Mouse (Mus musculus) thymus, adult 2 months (tissue): ENCODE measurements around the gene Stk38l.
"Not testable (repeated sequence)": the region's sequence is repeated elsewhere in the genome, so short reads cannot be mapped to it uniquely, and the experiment has no call there.

Experiments
- CTCF ChIP-seq: fragments of 200-500 bp; IDR thresholded peaks from 2 replicates; pipeline ENCODE4 v1.5.1; 2012; ENCODE audit warnings: mild to moderate bottlenecking, control low read depth, low read length, moderate library complexity, borderline replicate concordance; ENCODE audit not compliant: control insufficient read depth, poor library complexity, insufficient read depth; ENCODE audit errors: extremely low read depth
- POLR2A ChIP-seq: fragments of 200-500 bp; IDR thresholded peaks from 2 replicates; pipeline ENCODE4 v1.6.1; 2012; ENCODE audit warnings: mild to moderate bottlenecking, low read length, control low read depth, moderate library complexity; ENCODE audit not compliant: control insufficient read depth, poor library complexity, insufficient read depth; ENCODE audit errors: extremely low read depth

DNA sequence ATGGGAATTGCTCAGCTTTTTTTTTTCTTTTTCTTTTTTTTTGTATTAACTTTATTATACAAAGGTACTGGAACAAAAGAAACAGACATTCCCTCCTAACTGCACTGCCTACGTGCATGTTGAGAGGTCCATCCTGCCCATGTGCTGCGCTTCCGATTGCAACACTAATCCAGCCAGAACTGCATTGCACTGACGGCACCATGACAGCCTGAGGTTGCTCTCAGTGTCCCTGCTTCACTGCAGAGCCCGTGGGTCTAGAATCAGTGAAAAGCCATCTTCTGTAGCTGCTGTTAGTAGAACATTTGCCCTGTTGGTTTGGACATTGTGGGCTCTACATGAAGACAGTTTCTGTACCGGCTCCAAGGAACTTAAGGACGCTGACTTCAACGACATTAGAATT lies 51.1 kb downstream of the Stk38l start:
- TF ChIP-seq CTCF, POLR2A: not testable (repeated sequence)
